Mouse (Mus musculus): ENCODE measurements around the gene Rbfox3.

DNA sequence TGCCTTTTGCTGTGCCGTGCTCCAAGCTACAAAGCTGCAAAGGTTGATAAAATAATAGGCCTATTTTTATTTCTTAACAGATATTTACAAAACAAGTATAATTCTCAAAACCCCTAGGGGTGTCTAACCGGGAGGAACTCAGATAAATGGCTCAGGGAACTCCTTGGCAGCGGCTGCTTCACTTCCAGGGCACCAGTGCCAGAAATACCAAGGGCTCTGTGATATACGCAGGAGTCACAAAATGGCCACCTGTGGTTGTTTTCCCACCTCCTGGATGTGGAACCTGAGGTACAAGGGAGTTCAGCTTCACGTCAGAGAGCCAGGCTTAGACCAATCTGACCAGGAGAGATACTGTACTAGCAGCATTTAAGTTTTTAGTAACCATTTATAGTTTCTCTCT lies 51.6 kb downstream of the Rbfox3 start:
- TF ChIP-seq EP300 (IDR thresholded peaks at IDR 0.05; ENCODE audit: low read depth) (no peak), CTCF (IDR thresholded peaks at IDR 0.05; ENCODE audit: low read depth) (no peak)

All from liver, embryonic 14.5 days (tissue).